Mouse (Mus musculus) heart, embryonic 15.5 days (tissue): ENCODE data around the gene Trp53i11. TPM values are rescaled to one million over a fixed set of nuclear protein-coding genes. Genes with fewer than 3 reads are reported as not detected.
A peak's percentile ranks its signal among the peaks of the same experiment; 100 is the strongest.

ENCODE experiments used
- ATAC-seq: fragments of 200-750 bp; cut with Nextera tagmentation; replicated peaks from 2 replicates; pipeline ENCODE4 v1.8.0; 2017; ENCODE audit warnings: low read depth, moderate TSS enrichment; ENCODE audit not compliant: insufficient number of reproducible peaks, insufficient read depth, low FRiP score
- H3K27ac ChIP-seq: fragments of 300-500 bp; sonication (generic); 2 replicates; pipeline ENCODE4 v1.5.1; 2015; ENCODE audit warnings: mild to moderate bottlenecking, inconsistent platforms
- H3K27me3 ChIP-seq: fragments of 300-500 bp; sonication (generic); 2 replicates; pipeline ENCODE4 v1.6.1; 2015; ENCODE audit warnings: inconsistent platforms
- H3K36me3 ChIP-seq: fragments of 300-500 bp; sonication (generic); 2 replicates; pipeline ENCODE4 v1.6.1; 2015; ENCODE audit warnings: mild to moderate bottlenecking, inconsistent platforms
- H3K4me1 ChIP-seq: fragments of 300-500 bp; sonication (generic); replicated peaks from 2 replicates; pipeline ENCODE4 v1.6.1; 2015; ENCODE audit warnings: inconsistent platforms
- H3K4me2 ChIP-seq: fragments of 300-500 bp; sonication (generic); 2 replicates; pipeline ENCODE4 v1.6.1; 2015; ENCODE audit warnings: inconsistent platforms, mild to moderate bottlenecking, moderate library complexity
- H3K4me3 ChIP-seq: fragments of 300-500 bp; sonication (generic); 2 replicates; pipeline ENCODE4 v1.5.1; 2015; ENCODE audit warnings: mild to moderate bottlenecking, inconsistent platforms
- H3K9ac ChIP-seq: fragments of 300-500 bp; sonication (generic); 2 replicates; pipeline ENCODE4 v1.6.1; 2015; ENCODE audit warnings: mild to moderate bottlenecking, inconsistent platforms
- H3K9me3 ChIP-seq: fragments of 300-500 bp; sonication (generic); replicated peaks from 2 replicates; pipeline ENCODE4 v1.6.1; 2016; ENCODE audit warnings: inconsistent platforms
- WGBS: fragments of 180-500 bp; shearing (Covaris S2); methylation state at CpG from one replicate; pipeline ENCODE4 v1.1.7; 2015; ENCODE audit warnings: mixed read lengths; 5-methylcytosine and 5-hydroxymethylcytosine counted together
- polyA plus RNA-seq: library from polyadenylated mRNA; unstranded; fragments of >200 nt; fragmentation: Nextera tagmentation; extraction: Ambion mirVana; gene quantifications from 2 replicates; pipeline ENCODE4 v1.2.1, GENCODE M21; 2015

The Trp53i11 gene
- polyA plus RNA-seq, 1 experiment from 2014 or later, result 19.7 TPM

GRCm38 (mm10) chr2:93201997-93202396 lies 14.6 kb downstream of the Trp53i11 start:
- no peak for ATAC-seq
- WGBS, result 90% methylated on average over 3 of the region's 3 CpGs
- peaks cover 10% of the 10 kb centered on the region for H3K36me3 ChIP-seq

GRCm38 (mm10) chr2:93202782-93203181 lies 15.4 kb downstream of the Trp53i11 start:
- Histone ChIP-seq H3K9ac (no peak overlapping the region), H3K36me3 (peaks cover 14% of the 10 kb centered on the region), H3K4me2 (no peak overlapping the region), H3K27me3 (no peaks in the 10 kb centered on the region), H3K4me1 (peaks cover 19% of the 10 kb centered on the region), H3K27ac (no peak overlapping the region), H3K9me3 (no peaks in the 10 kb centered on the region), H3K4me3 (no peak overlapping the region)
- no peak for ATAC-seq
- WGBS, result 71% methylated on average over 1 of the region's 1 CpGs

More at GRCm38 (mm10) chr2:93201997-93202396, 14.6 kb downstream of the Trp53i11 start:
- no peaks in the 10 kb centered on the region for H3K27me3 ChIP-seq
- no peak overlapping the region for H3K4me3 ChIP-seq
- no peak overlapping the region for H3K9ac ChIP-seq
- H3K4me1 ChIP-seq, result peaks cover 19% of the 10 kb centered on the region
- no peak overlapping the region for H3K27ac ChIP-seq
- no peak overlapping the region for H3K4me2 ChIP-seq
- H3K9me3 ChIP-seq, result no peaks in the 10 kb centered on the region

- Histone ChIP-seq H3K9me3 (no peaks in the 10 kb centered on the region), H3K4me1 (peaks cover 19% of the 10 kb centered on the region), H3K27ac (no peak overlapping the region), H3K36me3 (peaks cover 17% of the 10 kb centered on the region), H3K4me3 (no peak overlapping the region), H3K27me3 (no peaks in the 10 kb centered on the region), H3K4me2 (no peak overlapping the region), H3K9ac (no peak overlapping the region)
- ATAC-seq, result no peak
- WGBS, result 25% methylated on average over 10 of the region's 10 CpGs
Measured at GRCm38 (mm10) chr2:93203682-93204081, 16.3 kb downstream of the Trp53i11 start.

DNA sequence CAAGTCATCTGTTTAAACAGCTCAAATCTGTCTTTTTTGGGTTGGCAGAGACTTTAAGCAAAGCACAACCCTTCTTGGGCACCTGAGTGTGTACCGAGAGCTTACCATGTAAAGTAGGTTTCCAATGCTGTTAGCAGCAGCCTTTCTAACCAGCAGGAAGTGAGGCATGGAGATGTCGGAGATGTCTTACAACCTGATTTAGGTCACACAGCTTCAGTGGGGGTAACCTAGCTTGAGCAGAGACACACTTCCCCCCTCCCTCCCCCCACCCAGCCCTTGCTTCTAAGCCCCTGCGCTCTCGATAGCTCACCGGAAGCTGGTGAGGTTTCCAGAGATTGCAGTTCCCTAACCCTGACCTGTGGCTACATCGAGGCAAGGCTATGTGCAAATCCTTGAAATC lies 17.2 kb downstream of the Trp53i11 start:
- Histone ChIP-seq H3K4me2 (no peak overlapping the region), H3K27ac (no peak overlapping the region), H3K27me3 (no peaks in the 10 kb centered on the region), H3K4me3 (no peak overlapping the region), H3K4me1 (peaks cover 13% of the 10 kb centered on the region), H3K36me3 (peaks cover 17% of the 10 kb centered on the region), H3K9me3 (no peaks in the 10 kb centered on the region), H3K9ac (no peak overlapping the region)
- WGBS, result 65% methylated on average over 6 of the region's 6 CpGs
- no peak for ATAC-seq

GRCm38 (mm10) chr2:93206126-93206525 lies 18.8 kb downstream of the Trp53i11 start:
- ATAC-seq, result no peak
- no peaks in the 10 kb centered on the region for H3K9me3 ChIP-seq
- no peaks in the 10 kb centered on the region for H3K4me1 ChIP-seq
- no peak overlapping the region for H3K27ac ChIP-seq
- no peak overlapping the region for H3K4me2 ChIP-seq
- no peak overlapping the region for H3K4me3 ChIP-seq
- H3K27me3 ChIP-seq, result no peaks in the 10 kb centered on the region
- 79% methylated on average over 1 of the region's 1 CpGs for WGBS
- peaks cover 22% of the 10 kb centered on the region for H3K36me3 ChIP-seq
- H3K9ac ChIP-seq, result no peak overlapping the region

GRCm38 (mm10) chr2:93212386-93212785 lies 25.0 kb downstream of the Trp53i11 start:
- H3K9ac ChIP-seq, result no peak overlapping the region
- peaks cover 17% of the 10 kb centered on the region; the same call in 1 of the 2 replicates for H3K36me3 ChIP-seq
- H3K27ac ChIP-seq, result no peak overlapping the region
- H3K4me3 ChIP-seq, result no peak overlapping the region
- no peaks in the 10 kb centered on the region for H3K9me3 ChIP-seq
- WGBS, result 73% methylated on average over 2 of the region's 2 CpGs
- no peak for ATAC-seq
- no peaks in the 10 kb centered on the region for H3K27me3 ChIP-seq
- H3K4me2 ChIP-seq, result no peak overlapping the region
- H3K4me1 ChIP-seq, result peaks cover 12% of the 10 kb centered on the region

DNA sequence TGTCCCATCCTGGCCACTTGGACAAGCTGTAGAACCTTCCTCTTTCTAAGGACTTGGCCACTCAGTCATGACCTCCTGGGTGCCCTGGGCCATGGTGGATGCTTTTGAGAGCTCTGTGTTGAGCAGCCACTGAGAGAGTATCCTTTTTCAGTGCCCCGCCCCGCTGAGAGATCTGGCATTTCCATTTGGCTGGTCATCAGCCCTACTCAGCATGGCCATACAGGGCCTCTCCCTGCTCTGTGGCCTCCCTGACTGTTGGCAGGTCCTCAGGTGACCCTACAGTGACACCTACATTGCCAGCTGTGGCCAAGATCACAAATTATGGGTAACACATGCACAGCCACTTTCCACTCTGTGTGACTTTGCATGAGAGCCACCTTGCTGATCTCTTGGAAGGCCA lies 25.5 kb downstream of the Trp53i11 start:
- Histone ChIP-seq H3K36me3 (peaks cover 16% of the 10 kb centered on the region; the same call in 1 of the 2 replicates), H3K27ac (no peak overlapping the region), H3K27me3 (no peaks in the 10 kb centered on the region), H3K9ac (no peak overlapping the region), H3K4me1 (peaks cover 17% of the 10 kb centered on the region), H3K4me3 (no peak overlapping the region), H3K9me3 (no peaks in the 10 kb centered on the region), H3K4me2 (no peak overlapping the region)
- ATAC-seq, result no peak
- 93% methylated on average over 2 of the region's 2 CpGs for WGBS

GRCm38 (mm10) chr2:93214192-93214591 lies 26.8 kb downstream of the Trp53i11 start:
- no peak overlapping the region for H3K27ac ChIP-seq
- H3K36me3 ChIP-seq, result peaks cover 13% of the 10 kb centered on the region; the same call in 1 of the 2 replicates
- ATAC-seq, result peak; percentile 34; the same call in 1 of the 2 replicates
- H3K9me3 ChIP-seq, result no peaks in the 10 kb centered on the region
- H3K4me2 ChIP-seq, result no peak overlapping the region
- WGBS, result 70% methylated on average over 1 of the region's 1 CpGs
- no peaks in the 10 kb centered on the region for H3K27me3 ChIP-seq
- H3K4me3 ChIP-seq, result no peak overlapping the region
- H3K4me1 ChIP-seq, result peaks cover 26% of the 10 kb centered on the region
- H3K9ac ChIP-seq, result no peak overlapping the region

- H3K36me3 ChIP-seq, result peaks cover 12% of the 10 kb centered on the region; the same call in 1 of the 2 replicates
- H3K9ac ChIP-seq, result no peak overlapping the region
- H3K4me2 ChIP-seq, result no peak overlapping the region
- H3K9me3 ChIP-seq, result no peaks in the 10 kb centered on the region
- ATAC-seq, result no peak
- no peaks in the 10 kb centered on the region for H3K27me3 ChIP-seq
- peaks cover 29% of the 10 kb centered on the region for H3K4me1 ChIP-seq
- H3K27ac ChIP-seq, result no peak overlapping the region
- H3K4me3 ChIP-seq, result no peak overlapping the region
- WGBS, result 74% methylated on average over 10 of the region's 10 CpGs
Measured at GRCm38 (mm10) chr2:93215790-93216189, 28.4 kb downstream of the Trp53i11 start.

- Histone ChIP-seq H3K27me3 (no peaks in the 10 kb centered on the region), H3K9ac (no peak overlapping the region), H3K4me1 (peaks cover 29% of the 10 kb centered on the region), H3K27ac (peak overlapping the region; percentile 6; the same call in 1 of the 2 replicates), H3K4me3 (no peak overlapping the region), H3K36me3 (0 out of 2 replicates have a peak, but pooled peaks cover 2% of the 10 kb centered on the region), H3K9me3 (no peaks in the 10 kb centered on the region), H3K4me2 (no peak overlapping the region)
- ATAC-seq, result peak; percentile 50
- WGBS, result 19% methylated on average over 7 of the region's 7 CpGs
Measured at GRCm38 (mm10) chr2:93217015-93217414, 29.7 kb downstream of the Trp53i11 start.

DNA sequence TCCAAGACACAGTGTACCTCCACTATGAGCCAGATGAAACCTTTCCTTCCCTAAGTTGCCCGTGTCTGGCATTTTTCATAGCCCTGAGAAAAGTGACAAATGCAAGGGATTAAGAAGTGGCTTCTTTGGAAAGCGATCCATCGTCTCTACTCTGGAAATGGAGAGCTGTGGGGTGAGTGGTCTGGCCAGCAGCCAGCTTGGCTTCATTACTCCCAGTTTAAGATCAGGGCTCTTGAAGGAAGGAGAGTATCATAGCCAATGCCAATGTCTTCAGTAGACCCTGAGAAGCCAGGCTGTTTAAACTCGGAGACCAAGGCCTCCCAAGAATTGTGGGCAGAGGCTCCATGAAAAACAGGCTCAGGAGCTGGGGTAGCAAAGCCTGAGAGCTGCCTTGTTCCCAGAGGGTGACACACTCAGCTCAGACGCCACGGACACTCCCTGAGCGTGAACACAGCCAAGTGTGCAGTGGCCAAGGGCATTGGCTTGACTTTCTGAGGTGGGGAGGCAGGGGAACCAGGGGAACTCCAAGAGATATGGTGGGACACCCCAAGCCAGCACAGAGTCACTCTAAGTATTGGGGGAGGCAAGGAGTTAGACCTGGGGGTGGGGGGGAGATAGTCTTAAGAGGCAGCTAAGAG lies 31.1 kb downstream of the Trp53i11 start:
- no peak overlapping the region for H3K9ac ChIP-seq
- no peak for ATAC-seq
- H3K4me3 ChIP-seq, result no peak overlapping the region
- H3K27ac ChIP-seq, result no peak overlapping the region
- 55% methylated on average over 7 of the region's 7 CpGs for WGBS
- H3K4me2 ChIP-seq, result no peak overlapping the region
- H3K36me3 ChIP-seq, result 0 out of 2 replicates have a peak, but pooled peaks cover 3% of the 10 kb centered on the region
- peaks cover 31% of the 10 kb centered on the region for H3K4me1 ChIP-seq
- H3K27me3 ChIP-seq, result no peaks in the 10 kb centered on the region
- H3K9me3 ChIP-seq, result no peaks in the 10 kb centered on the region

GRCm38 (mm10) chr2:93219576-93219975 lies 32.2 kb downstream of the Trp53i11 start:
- Histone ChIP-seq H3K9me3 (no peaks in the 10 kb centered on the region), H3K36me3 (0 out of 2 replicates have a peak, but pooled peaks cover 3% of the 10 kb centered on the region), H3K9ac (no peak overlapping the region), H3K4me3 (no peak overlapping the region), H3K27ac (no peak overlapping the region), H3K27me3 (no peaks in the 10 kb centered on the region), H3K4me2 (no peak overlapping the region), H3K4me1 (peaks cover 27% of the 10 kb centered on the region)
- 92% methylated on average over 3 of the region's 3 CpGs for WGBS
- no peak for ATAC-seq
